Mouse (Mus musculus): Measurements from ENCODE around the gene Ang2. TPM values are rescaled to one million over a fixed set of nuclear protein-coding genes. Genes with fewer than 3 reads are reported as not detected.

Ang2 gene
- total RNA-seq, 2 experiments from 2014 or later, result not detected

DNA sequence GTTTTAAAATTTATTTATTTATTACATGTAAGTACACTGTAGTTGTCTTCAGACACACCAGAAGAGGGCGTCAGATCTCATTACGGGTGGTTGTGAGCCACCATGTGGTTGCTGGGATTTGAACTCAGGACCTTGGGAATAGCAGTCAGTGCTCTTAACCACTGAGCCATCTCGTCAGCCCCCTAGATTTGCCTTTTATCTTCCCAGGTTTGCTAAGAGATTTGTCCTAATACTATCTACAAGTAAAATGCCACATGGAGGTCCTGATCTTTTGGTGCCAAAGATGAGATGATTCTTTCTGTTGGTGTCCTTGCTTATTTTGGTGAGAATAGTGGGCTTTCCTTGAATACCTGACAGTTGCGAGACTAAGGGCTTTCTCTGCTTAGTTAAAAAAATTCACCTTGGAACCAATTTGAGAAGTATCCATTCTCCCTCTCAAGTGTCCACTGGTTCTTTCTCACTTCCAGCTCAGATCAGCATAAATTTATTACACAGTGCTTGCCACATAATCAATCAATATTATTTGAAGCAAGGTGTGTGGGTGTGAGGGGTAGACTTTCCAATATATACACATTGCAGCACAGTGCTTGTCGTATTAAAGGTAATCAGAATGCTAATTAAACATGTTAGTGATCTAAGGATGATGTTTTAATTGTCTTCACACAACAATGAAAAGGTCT is 42.8 kb downstream of the Ang2 start:
- intact Hi-C loops (cut with DNase I), result no loop called here
- DNase-seq, result no peak

DNA sequence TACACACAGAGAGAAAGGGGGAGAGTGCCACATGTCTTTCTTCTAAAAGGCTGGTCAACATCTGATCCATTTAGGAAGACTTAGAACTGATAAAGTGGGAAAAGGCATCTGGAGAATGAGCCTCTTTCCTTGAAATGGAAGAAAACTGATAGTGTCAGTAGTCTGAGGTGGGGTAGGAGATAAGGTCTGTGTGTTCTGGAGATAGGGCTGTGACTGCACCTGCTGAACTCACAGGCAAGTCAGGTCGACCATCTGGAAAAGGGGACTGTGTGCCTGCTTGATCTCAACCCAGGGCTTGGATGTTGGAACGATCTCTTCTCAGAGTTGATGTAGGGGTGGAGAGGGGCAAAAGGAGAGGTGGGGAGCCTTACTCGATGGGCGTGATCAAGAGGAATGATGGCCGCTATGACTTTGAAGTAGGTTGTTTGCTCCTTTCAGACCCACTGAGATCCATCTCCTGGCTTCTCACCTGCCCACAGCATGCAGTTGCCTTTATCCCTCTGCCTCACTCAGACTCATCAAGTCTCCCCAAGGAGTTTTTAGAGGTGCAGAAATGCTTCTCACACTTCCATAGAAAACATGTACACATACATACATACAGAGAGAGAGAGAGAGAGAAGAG is 46.6 kb downstream of the Ang2 start:
- intact Hi-C loops (cut with DNase I), result no loop called here
- no peak for DNase-seq

DNA sequence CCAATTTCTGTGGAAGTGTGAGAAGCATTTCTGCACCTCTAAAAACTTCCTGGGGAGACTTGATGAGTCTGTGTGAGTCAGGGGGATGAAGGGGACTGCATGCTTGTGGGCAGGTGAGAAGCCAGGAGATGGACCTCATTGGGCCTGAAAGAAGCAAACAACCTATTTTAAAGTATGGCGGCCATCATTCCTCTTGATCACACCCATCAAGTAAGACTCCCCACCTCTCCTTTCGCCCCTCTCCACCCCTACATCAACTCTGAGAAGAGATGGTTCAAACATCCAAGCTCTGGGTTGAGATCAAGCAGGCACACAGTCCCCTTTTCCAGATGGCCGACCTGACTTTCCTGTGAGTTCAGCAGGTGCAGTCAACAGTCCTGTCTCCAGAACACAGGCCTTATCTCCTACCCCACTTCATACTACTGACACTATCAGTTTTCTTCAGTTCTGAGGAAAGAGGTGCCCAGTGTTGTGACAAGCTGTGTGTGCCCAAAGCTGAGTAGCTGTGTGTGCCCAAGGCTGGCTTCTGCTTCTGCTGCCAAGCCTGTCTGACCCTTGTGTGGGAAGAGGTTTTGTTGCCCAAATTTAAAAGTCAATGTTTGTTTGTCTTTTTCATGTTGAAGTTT is 48.6 kb downstream of the Ang2 start:
- no peak for DNase-seq
- intact Hi-C loops (cut with DNase I), result no loop called here

DNA sequence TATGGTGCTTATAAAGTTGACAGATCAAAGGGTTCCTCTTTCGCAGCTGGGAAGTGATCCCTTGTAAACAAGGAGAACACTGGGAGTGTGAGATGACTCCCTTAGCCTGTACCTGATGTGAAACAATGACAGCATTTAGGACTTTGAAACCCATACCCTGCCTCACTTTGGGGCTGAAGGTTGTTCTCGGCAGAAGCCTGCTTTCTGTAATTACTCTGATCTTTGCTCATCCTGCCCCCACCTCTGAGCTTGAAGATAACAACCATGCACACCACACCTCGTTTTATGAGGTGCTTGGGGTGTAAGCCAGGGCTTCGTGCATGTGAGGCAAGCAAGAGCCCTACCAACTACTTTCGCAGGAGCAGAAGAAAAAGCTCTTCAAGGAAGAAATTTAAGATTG is 49.8 kb downstream of the Ang2 start:
- intact Hi-C loops (cut with DNase I), result no loop called here
- DNase-seq, result no peak

DNA sequence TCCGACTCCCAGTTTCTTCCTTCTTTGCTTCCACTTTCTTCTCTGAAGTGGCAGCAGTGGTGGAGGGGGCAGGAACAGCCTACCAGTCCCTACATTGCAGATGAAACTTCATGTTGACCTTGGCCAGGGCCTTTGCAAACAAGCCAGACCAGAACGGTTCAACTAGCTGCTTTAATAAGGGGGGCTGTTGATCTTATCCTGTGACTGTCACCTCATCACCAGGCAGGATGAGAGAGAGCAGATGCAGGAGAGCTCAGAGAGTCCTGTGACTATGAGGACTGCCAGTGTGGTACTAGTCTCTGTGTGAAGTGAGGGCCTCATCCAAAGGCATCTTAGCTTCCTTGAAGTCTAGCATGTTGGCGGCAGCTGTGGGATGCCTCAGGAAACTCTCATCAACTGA is 50.9 kb downstream of the Ang2 start:
- no peak for DNase-seq
- intact Hi-C loops (cut with DNase I), result no loop called here

DNA sequence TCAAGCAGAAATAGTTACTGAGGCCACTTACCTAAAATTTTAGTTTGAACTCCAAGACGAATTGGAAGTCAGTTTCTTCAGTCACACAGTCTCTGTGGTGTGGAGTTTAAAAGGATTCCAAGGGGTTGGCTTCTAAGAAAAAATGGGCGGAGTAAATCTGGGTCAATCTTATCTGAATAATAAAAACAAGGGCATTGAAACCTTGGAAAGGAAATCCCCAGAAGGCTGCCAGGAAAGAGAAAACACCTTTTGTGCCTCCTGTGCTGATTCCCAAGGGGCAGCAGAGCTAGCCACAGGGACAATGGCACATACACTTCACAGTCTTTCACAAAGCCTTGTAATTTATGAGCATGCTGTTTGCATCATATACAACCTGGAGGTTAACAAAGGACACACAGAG is 52.3 kb downstream of the Ang2 start, which contains the start of gene Rnase1:
TSS of gene Rnase1 (minus strand) at position 101 of the 400 bp plus-strand sequence.
- intact Hi-C loops (cut with DNase I), result no loop called here
- DNase-seq, result no peak

DNA sequence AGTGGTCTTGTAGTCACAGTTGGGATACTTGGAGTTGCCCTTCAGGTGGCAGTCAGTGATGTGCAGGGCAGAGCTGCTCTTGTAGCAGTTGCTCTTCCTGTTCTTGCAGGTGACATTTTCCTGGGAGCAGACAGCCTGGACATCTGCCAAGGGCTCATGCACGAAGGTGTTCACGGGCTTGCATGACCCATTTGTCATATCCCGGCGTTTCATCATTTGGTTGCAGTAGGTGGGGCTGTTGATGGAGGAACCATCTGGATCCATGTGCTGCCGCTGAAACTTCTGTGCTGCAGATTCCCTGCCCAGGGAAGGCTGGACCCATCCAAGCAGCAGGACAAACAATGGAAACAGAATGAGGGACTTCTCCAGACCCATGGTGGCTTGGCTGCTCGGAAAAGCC is 53.4 kb downstream of the Ang2 start:
- intact Hi-C loops (cut with DNase I), result no loop called here
- no peak for DNase-seq

Other genes with a start within 250 kb of the Ang2 start
- gene Pnp2, start 243.2 kb downstream of the Ang2 start, total RNA-seq (2021), result under 1 TPM in 1 of 2 experiments, not detected in 1; 0.41 TPM
- not detected for gene Rnase10, start 191.4 kb downstream of the Ang2 start, total RNA-seq (2021)
- not detected for gene Rnase9, start 157.3 kb downstream of the Ang2 start, total RNA-seq (2021)
- not detected for gene Rnase11, start 149.0 kb downstream of the Ang2 start, total RNA-seq (2021)
- gene Rnase12, start 141.5 kb downstream of the Ang2 start, total RNA-seq (2021), result not detected
- not detected for gene Olfr750, start 124.7 kb downstream of the Ang2 start, total RNA-seq (2021)
- 10 to 100 TPM; 30.2 to 30.3 TPM for gene Rnase4, start 108.1 kb downstream of the Ang2 start, total RNA-seq (2021)
- 1 to 10 TPM; 3.1 TPM for gene Ang, start 108.0 kb downstream of the Ang2 start, total RNA-seq (2021)
- gene Eddm3b, start 84.7 kb downstream of the Ang2 start, total RNA-seq (2021), result not detected
- under 1 TPM in 1 of 2 experiments, not detected in 1; 0.22 TPM for gene Rnase6, start 75.2 kb downstream of the Ang2 start, total RNA-seq (2021)
- not detected for gene Rnase1, start 52.4 kb downstream of the Ang2 start, total RNA-seq (2021)
- not detected for gene Rnase2b, start 36.9 kb downstream of the Ang2 start, total RNA-seq (2021)
- gene Ear14, start 4.2 kb upstream of the Ang2 start, total RNA-seq (2021), result not detected
- gene Rnase2a, start 57.0 kb upstream of the Ang2 start, total RNA-seq (2021), result 1 to 10 TPM in 1 of 2 experiments, under 1 TPM in 1; 0.94 to 1.7 TPM
- not detected for gene Gm7247, start 162.6 kb upstream of the Ang2 start, total RNA-seq (2021)
- gene Vmn2r88, start 211.7 kb upstream of the Ang2 start, total RNA-seq (2021), result not detected

All from gastrocnemius, postnatal 36 days (tissue).